Mouse (Mus musculus): ENCODE measurements around the gene Cldn20. TPM values are rescaled to one million over a fixed set of nuclear protein-coding genes. Genes with fewer than 3 reads are reported as not detected.
A peak's percentile ranks its signal among the peaks of the same experiment; 100 is the strongest.

The Cldn20 gene
- polyA plus RNA-seq, 1 experiment from 2014 or later, result not detected

GRCm38 (mm10) chr17:3496080-3496479 lies 36.3 kb upstream of the Cldn20 start:
- 92% methylated on average over 3 of the region's 3 CpGs for WGBS
- ATAC-seq (ENCODE audit: low FRiP score, low TSS enrichment) (no peak), DNase-seq (no peak)
- Histone ChIP-seq H3K4me2 (ENCODE audit: low read length) (no peak overlapping the region), H3K4me3 (replicated peaks; ENCODE audit: low read depth, low read length) (no peak overlapping the region), H3K27ac (replicated peaks; ENCODE audit: low read depth, low read length) (no peak overlapping the region), H3K9ac (replicated peaks; ENCODE audit: low read length) (no peak overlapping the region), H3K4me1 (ENCODE audit: control insufficient read depth, insufficient read depth, low read length) (no peaks in the 10 kb centered on the region), H3K27me3 (ENCODE audit: control insufficient read depth, insufficient read depth, low read length) (no peaks in the 10 kb centered on the region), H3K9me3 (ENCODE audit: control insufficient read depth, low read length) (no peaks in the 10 kb centered on the region), H3K36me3 (ENCODE audit: control insufficient read depth, insufficient read depth, low read length) (no peaks in the 10 kb centered on the region)

GRCm38 (mm10) chr17:3498086-3498485 lies 34.3 kb upstream of the Cldn20 start:
- Histone ChIP-seq H3K27ac (replicated peaks; ENCODE audit: low read depth, low read length) (no peak overlapping the region), H3K4me3 (replicated peaks; ENCODE audit: low read depth, low read length) (no peak overlapping the region), H3K9ac (replicated peaks; ENCODE audit: low read length) (no peak overlapping the region), H3K36me3 (ENCODE audit: control insufficient read depth, insufficient read depth, low read length) (no peaks in the 10 kb centered on the region), H3K4me1 (ENCODE audit: control insufficient read depth, insufficient read depth, low read length) (no peaks in the 10 kb centered on the region), H3K4me2 (ENCODE audit: low read length) (no peak overlapping the region), H3K27me3 (ENCODE audit: control insufficient read depth, insufficient read depth, low read length) (no peaks in the 10 kb centered on the region), H3K9me3 (ENCODE audit: control insufficient read depth, low read length) (no peaks in the 10 kb centered on the region)
- ATAC-seq (ENCODE audit: low FRiP score, low TSS enrichment) (no peak), DNase-seq (peak; percentile 45)
- 26% methylated on average over 3 of the region's 3 CpGs for WGBS

GRCm38 (mm10) chr17:3498580-3498979 lies 33.8 kb upstream of the Cldn20 start:
- Histone ChIP-seq H3K4me2 (ENCODE audit: low read length) (no peak overlapping the region), H3K9ac (replicated peaks; ENCODE audit: low read length) (no peak overlapping the region), H3K4me1 (ENCODE audit: control insufficient read depth, insufficient read depth, low read length) (no peaks in the 10 kb centered on the region), H3K27me3 (ENCODE audit: control insufficient read depth, insufficient read depth, low read length) (no peaks in the 10 kb centered on the region), H3K9me3 (ENCODE audit: control insufficient read depth, low read length) (no peaks in the 10 kb centered on the region), H3K27ac (replicated peaks; ENCODE audit: low read depth, low read length) (no peak overlapping the region), H3K4me3 (replicated peaks; ENCODE audit: low read depth, low read length) (no peak overlapping the region), H3K36me3 (ENCODE audit: control insufficient read depth, insufficient read depth, low read length) (no peaks in the 10 kb centered on the region)
- ATAC-seq (ENCODE audit: low FRiP score, low TSS enrichment), result no peak
- no peak for DNase-seq
- WGBS, result 94% methylated on average over 3 of the region's 3 CpGs

GRCm38 (mm10) chr17:3499468-3499867 lies 32.9 kb upstream of the Cldn20 start:
- WGBS, result 94% methylated on average over 8 of the region's 8 CpGs
- Histone ChIP-seq H3K27ac (replicated peaks; ENCODE audit: low read depth, low read length) (no peak overlapping the region), H3K4me2 (ENCODE audit: low read length) (no peak overlapping the region), H3K27me3 (ENCODE audit: control insufficient read depth, insufficient read depth, low read length) (no peaks in the 10 kb centered on the region), H3K36me3 (ENCODE audit: control insufficient read depth, insufficient read depth, low read length) (no peaks in the 10 kb centered on the region), H3K4me1 (ENCODE audit: control insufficient read depth, insufficient read depth, low read length) (no peaks in the 10 kb centered on the region), H3K4me3 (replicated peaks; ENCODE audit: low read depth, low read length) (no peak overlapping the region), H3K9me3 (ENCODE audit: control insufficient read depth, low read length) (no peaks in the 10 kb centered on the region), H3K9ac (replicated peaks; ENCODE audit: low read length) (no peak overlapping the region)
- ATAC-seq (ENCODE audit: low FRiP score, low TSS enrichment) (no peak), DNase-seq (no peak)

- Histone ChIP-seq H3K4me1 (ENCODE audit: control insufficient read depth, insufficient read depth, low read length) (no peaks in the 10 kb centered on the region), H3K4me2 (ENCODE audit: low read length) (no peak overlapping the region), H3K27ac (replicated peaks; ENCODE audit: low read depth, low read length) (no peak overlapping the region), H3K27me3 (ENCODE audit: control insufficient read depth, insufficient read depth, low read length) (no peaks in the 10 kb centered on the region), H3K4me3 (replicated peaks; ENCODE audit: low read depth, low read length) (no peak overlapping the region), H3K36me3 (ENCODE audit: control insufficient read depth, insufficient read depth, low read length) (no peaks in the 10 kb centered on the region), H3K9me3 (ENCODE audit: control insufficient read depth, low read length) (no peaks in the 10 kb centered on the region), H3K9ac (replicated peaks; ENCODE audit: low read length) (no peak overlapping the region)
- WGBS, result 90% methylated on average over 6 of the region's 6 CpGs
- DNase-seq (no peak), ATAC-seq (ENCODE audit: low FRiP score, low TSS enrichment) (no peak)
Measured at GRCm38 (mm10) chr17:3500076-3500475, 32.3 kb upstream of the Cldn20 start.

GRCm38 (mm10) chr17:3500936-3501335 lies 31.4 kb upstream of the Cldn20 start:
- H3K4me2 ChIP-seq (ENCODE audit: low read length), result no peak overlapping the region
- H3K9me3 ChIP-seq (ENCODE audit: control insufficient read depth, low read length), result no peaks in the 10 kb centered on the region
- no peak overlapping the region for H3K9ac ChIP-seq (replicated peaks; ENCODE audit: low read length)
- ATAC-seq (ENCODE audit: low FRiP score, low TSS enrichment) (no peak), DNase-seq (no peak)
- H3K27ac ChIP-seq (replicated peaks; ENCODE audit: low read depth, low read length), result no peak overlapping the region
- 82% methylated on average over 4 of the region's 4 CpGs for WGBS
- no peaks in the 10 kb centered on the region for H3K4me1 ChIP-seq (ENCODE audit: control insufficient read depth, insufficient read depth, low read length)
- H3K4me3 ChIP-seq (replicated peaks; ENCODE audit: low read depth, low read length), result no peak overlapping the region
- H3K36me3 ChIP-seq (ENCODE audit: control insufficient read depth, insufficient read depth, low read length), result no peaks in the 10 kb centered on the region
- H3K27me3 ChIP-seq (ENCODE audit: control insufficient read depth, insufficient read depth, low read length), result no peaks in the 10 kb centered on the region

- Histone ChIP-seq H3K36me3 (ENCODE audit: control insufficient read depth, insufficient read depth, low read length) (no peaks in the 10 kb centered on the region), H3K9ac (replicated peaks; ENCODE audit: low read length) (no peak overlapping the region), H3K4me3 (replicated peaks; ENCODE audit: low read depth, low read length) (no peak overlapping the region), H3K4me1 (ENCODE audit: control insufficient read depth, insufficient read depth, low read length) (no peaks in the 10 kb centered on the region), H3K27ac (replicated peaks; ENCODE audit: low read depth, low read length) (no peak overlapping the region), H3K4me2 (ENCODE audit: low read length) (no peak overlapping the region), H3K9me3 (ENCODE audit: control insufficient read depth, low read length) (no peaks in the 10 kb centered on the region), H3K27me3 (ENCODE audit: control insufficient read depth, insufficient read depth, low read length) (no peaks in the 10 kb centered on the region)
- 78% methylated on average over 1 of the region's 1 CpGs for WGBS
- ATAC-seq (ENCODE audit: low FRiP score, low TSS enrichment) (no peak), DNase-seq (no peak)
Measured at GRCm38 (mm10) chr17:3505711-3506110, 26.6 kb upstream of the Cldn20 start.

- H3K27ac ChIP-seq (replicated peaks; ENCODE audit: low read depth, low read length), result no peak overlapping the region
- no peak for DNase-seq
Measured at GRCm38 (mm10) chr17:3506508-3506907, 25.8 kb upstream of the Cldn20 start.

GRCm38 (mm10) chr17:3509841-3510240 lies 22.5 kb upstream of the Cldn20 start:
- H3K27me3 ChIP-seq (ENCODE audit: control insufficient read depth, insufficient read depth, low read length), result no peaks in the 10 kb centered on the region
- WGBS, result 14% methylated on average over 1 of the region's 1 CpGs
- DNase-seq (peak; percentile 89), ATAC-seq (ENCODE audit: low FRiP score, low TSS enrichment) (peak; percentile 62; the same call in 1 of the 2 replicates)
- no peaks in the 10 kb centered on the region for H3K4me1 ChIP-seq (ENCODE audit: control insufficient read depth, insufficient read depth, low read length)
- H3K27ac ChIP-seq (replicated peaks; ENCODE audit: low read depth, low read length), result no peak overlapping the region
- H3K9ac ChIP-seq (replicated peaks; ENCODE audit: low read length), result no peak overlapping the region
- H3K4me2 ChIP-seq (ENCODE audit: low read length), result no peak overlapping the region
- no peaks in the 10 kb centered on the region for H3K9me3 ChIP-seq (ENCODE audit: control insufficient read depth, low read length)
- H3K4me3 ChIP-seq (replicated peaks; ENCODE audit: low read depth, low read length), result no peak overlapping the region
- no peaks in the 10 kb centered on the region for H3K36me3 ChIP-seq (ENCODE audit: control insufficient read depth, insufficient read depth, low read length)

More at GRCm38 (mm10) chr17:3506508-3506907, 25.8 kb upstream of the Cldn20 start:
- Histone ChIP-seq H3K4me2 (ENCODE audit: low read length) (no peak overlapping the region), H3K36me3 (ENCODE audit: control insufficient read depth, insufficient read depth, low read length) (no peaks in the 10 kb centered on the region), H3K4me1 (ENCODE audit: control insufficient read depth, insufficient read depth, low read length) (no peaks in the 10 kb centered on the region), H3K9ac (replicated peaks; ENCODE audit: low read length) (no peak overlapping the region), H3K4me3 (replicated peaks; ENCODE audit: low read depth, low read length) (no peak overlapping the region), H3K9me3 (ENCODE audit: control insufficient read depth, low read length) (no peaks in the 10 kb centered on the region), H3K27me3 (ENCODE audit: control insufficient read depth, insufficient read depth, low read length) (no peaks in the 10 kb centered on the region)
- WGBS, result 92% methylated on average over 8 of the region's 8 CpGs
- no peak for ATAC-seq (ENCODE audit: low FRiP score, low TSS enrichment)
